Mouse (Mus musculus) brain, embryonic 14.5 days (tissue): ENCODE measurements around the gene Supt6.

ENCODE experiments used
- CTCF ChIP-seq: fragments of 200-500 bp; IDR thresholded peaks from 2 replicates; pipeline ENCODE4 v1.5.1; 2012; ENCODE audit warnings: inconsistent platforms, mild to moderate bottlenecking, moderate library complexity, borderline replicate concordance; ENCODE audit not compliant: insufficient read depth, insufficient read length; ENCODE audit errors: extremely low read depth
- POLR2A ChIP-seq: fragments of 200-500 bp; IDR thresholded peaks from 2 replicates; pipeline ENCODE4 v1.6.1; 2012; ENCODE audit warnings: mild to moderate bottlenecking, inconsistent platforms, borderline replicate concordance; ENCODE audit not compliant: poor library complexity, insufficient read depth, insufficient read length, severe bottlenecking; ENCODE audit errors: extremely low read depth

DNA sequence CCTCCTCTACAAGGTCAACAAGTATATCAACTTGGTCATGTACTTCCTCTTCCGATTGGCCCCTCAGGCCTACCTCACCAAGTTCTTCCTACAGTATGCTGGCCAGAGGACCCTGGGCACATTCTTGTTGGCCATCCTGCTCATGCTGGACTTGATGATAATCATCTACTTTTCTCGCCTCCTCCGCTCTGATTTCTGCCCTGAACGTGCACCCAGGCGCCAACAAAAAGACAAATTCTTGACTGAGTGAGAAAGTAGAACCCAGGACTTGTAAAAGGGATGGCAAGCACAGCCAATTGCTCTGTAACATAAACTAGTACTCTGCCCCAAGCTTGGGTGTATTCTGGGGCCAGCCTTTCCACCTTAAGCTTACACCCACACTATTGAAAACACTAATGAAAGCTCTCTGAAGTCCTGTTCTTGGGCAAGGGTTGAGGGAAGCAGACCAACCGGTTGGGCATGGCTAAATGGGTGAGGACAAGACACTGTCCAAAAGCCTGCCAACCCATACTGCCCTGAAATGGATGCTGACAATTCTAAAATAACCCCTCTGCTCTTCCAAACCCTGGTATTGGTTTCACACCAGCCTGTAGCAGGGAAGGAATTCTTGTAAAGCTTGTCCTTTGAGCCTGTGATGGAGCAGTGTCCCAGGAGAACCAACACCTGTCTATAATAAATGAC is 65.6 kb downstream of the Supt6 start:
- TF ChIP-seq CTCF: no peak
- no peak for TF ChIP-seq POLR2A
